Mouse (Mus musculus) ES-E14 (cell line): Measurements from ENCODE around the gene Ctdnep1. TPM values are rescaled to one million over a fixed set of nuclear protein-coding genes. Genes with fewer than 3 reads are reported as not detected.

Source experiments
- DNase-seq: peaks from one replicate; pipeline ENCODE4 v3.0.0-alpha.2; 2013; ENCODE audit warnings: low read depth, low spot score
- H3K27ac ChIP-seq: 2 replicates; pipeline ENCODE4 v1.5.1; 2012; ENCODE audit warnings: low read depth, mild to moderate bottlenecking, low read length, moderate library complexity, mixed read lengths; ENCODE audit not compliant: poor library complexity, insufficient read depth, severe bottlenecking
- H3K36me3 ChIP-seq: 2 replicates; pipeline ENCODE4 v1.6.1; 2012; ENCODE audit warnings: mild to moderate bottlenecking, low read length, moderate library complexity, mixed read lengths; ENCODE audit not compliant: control insufficient read depth, poor library complexity, insufficient read depth, severe bottlenecking
- H3K4me1 ChIP-seq, 2 experiments: fragments of 150-350 bp in 1 of 2; sonication (generic) in 1 of 2; 2 replicates each; pipeline ENCODE4 v1.6.1; 2012; ENCODE audit warnings: low read length in 2 of 2, mild to moderate bottlenecking in 1 of 2, mixed read lengths in 1 of 2; ENCODE audit not compliant: control insufficient read depth in 2 of 2, insufficient read depth in 2 of 2, poor library complexity in 1 of 2
- H3K4me3 ChIP-seq, 2 experiments: fragments of 150-350 bp in 1 of 2; sonication (generic) in 1 of 2; 2 replicates each; pipeline ENCODE4 v1.5.1; 2012; ENCODE audit warnings: low read length in 2 of 2, low read depth in 1 of 2, mild to moderate bottlenecking in 1 of 2, mixed read lengths in 1 of 2; ENCODE audit not compliant: insufficient read depth in 1 of 2, poor library complexity in 1 of 2, severe bottlenecking in 1 of 2
- H3K9ac ChIP-seq: 2 replicates; pipeline ENCODE4 v1.6.1; 2012; ENCODE audit warnings: low read depth, mild to moderate bottlenecking, low read length, mixed read lengths; ENCODE audit not compliant: poor library complexity, insufficient read depth, severe bottlenecking
- H3K9me3 ChIP-seq: fragments of 150-350 bp; sonication (generic); 2 replicates; pipeline ENCODE4 v1.6.1; 2012; ENCODE audit warnings: low read depth, mild to moderate bottlenecking, low read length; ENCODE audit not compliant: control insufficient read depth, insufficient read depth
- CHD2 ChIP-seq: IDR thresholded peaks from 2 replicates; pipeline ENCODE4 v1.6.1; 2014; ENCODE audit warnings: mild to moderate bottlenecking, low read depth, low read length, inconsistent platforms
- HCFC1 ChIP-seq: IDR thresholded peaks from 2 replicates; pipeline ENCODE4 v1.6.1; 2012; ENCODE audit warnings: low read length, inconsistent platforms, borderline replicate concordance; ENCODE audit not compliant: insufficient read depth
- MAFK ChIP-seq: IDR thresholded peaks from 2 replicates; pipeline ENCODE4 v1.6.1; 2014; ENCODE audit warnings: mild to moderate bottlenecking, low read depth, low read length, inconsistent platforms; ENCODE audit not compliant: insufficient read depth
- ZC3H11A ChIP-seq: IDR thresholded peaks from 2 replicates; pipeline ENCODE4 v1.6.1; 2012; ENCODE audit warnings: low read depth, mild to moderate bottlenecking, inconsistent platforms, low read length, borderline replicate concordance
- ZNF384 ChIP-seq: IDR thresholded peaks from 2 replicates; pipeline ENCODE4 v1.6.1; 2012; ENCODE audit warnings: low read depth, low read length, inconsistent platforms
- in situ Hi-C, 2 experiments: fragments of 600-800 bp; cut with MboI; formaldehyde crosslinking; loops; one replicate each; pipeline ENCODE4 v1.15.1; 2025; ENCODE audit warnings: low sequenced_read_pairs in 2 of 2, inconsistent platforms in 1 of 2; ENCODE audit not compliant: unreplicated experiment in 2 of 2
- total RNA-seq: library from RNA; depleted of rRNA; stranded (reverse); fragments of 300-350 nt; gene quantifications from 2 replicates; pipeline ENCODE4 v1.2.3, GENCODE M21; 2012

The Ctdnep1 gene
- total RNA-seq, 1 experiment, result 41.2 TPM

DNA sequence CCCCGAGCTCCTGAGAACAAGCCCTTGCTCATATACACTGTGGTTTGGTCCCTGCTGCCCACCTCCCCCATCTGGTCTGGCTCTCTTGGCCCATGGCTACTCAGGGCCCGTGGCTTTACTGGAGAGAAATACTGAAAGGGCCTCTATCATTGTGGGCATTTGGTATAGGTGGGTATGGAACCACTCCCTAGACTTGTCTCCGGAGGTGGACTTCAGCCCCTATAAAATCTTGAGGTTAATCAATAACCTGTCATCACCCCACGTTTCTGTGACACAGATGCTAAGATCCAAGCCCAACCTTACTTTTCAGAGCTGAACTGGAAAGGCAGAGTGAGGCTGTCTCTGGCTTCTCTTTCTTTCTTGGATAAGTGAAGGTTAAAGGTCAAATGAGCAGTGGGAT lies 12.2 kb upstream of the Ctdnep1 start:
- Histone ChIP-seq H3K27ac (no peak overlapping the region), H3K4me1 (peaks cover 0 to 8% of the 10 kb centered on the region in 2 experiments; a peak in 1 of 4 replicates), H3K4me3 (no peak overlapping the region), H3K36me3 (peaks cover 15% of the 10 kb centered on the region; the same call in 1 of the 2 replicates), H3K9me3 (no peaks in the 10 kb centered on the region), H3K9ac (no peak overlapping the region)
- TF ChIP-seq HCFC1 (no peak), MAFK (no peak)
- in situ Hi-C loops, result no loop called here
- DNase-seq, result no peak

DNA sequence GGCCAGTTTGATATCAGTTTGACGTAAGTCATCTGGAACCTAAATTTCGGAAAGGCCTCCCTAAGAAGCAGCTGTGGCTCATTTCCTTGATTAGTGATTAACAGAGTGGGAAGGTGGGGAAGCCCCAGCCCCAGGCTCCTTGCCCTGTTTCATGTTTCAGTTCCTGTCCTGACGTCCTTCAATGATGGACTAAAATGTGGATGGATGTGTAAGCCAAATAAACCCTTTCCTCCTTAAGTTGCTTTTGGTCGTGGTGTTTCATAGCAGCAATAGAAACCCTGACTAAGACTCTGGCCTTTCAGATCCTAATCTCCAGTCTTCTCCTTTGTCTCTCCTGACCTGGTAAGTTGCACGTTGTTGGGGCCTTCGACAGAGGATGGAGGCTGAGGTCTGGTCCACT lies 10.7 kb upstream of the Ctdnep1 start:
- H3K36me3 ChIP-seq, result peaks cover 23% of the 10 kb centered on the region
- in situ Hi-C loops, result no loop called here
- no peaks in the 10 kb centered on the region for H3K9me3 ChIP-seq
- H3K4me1 ChIP-seq, result peaks cover 0 to 6% of the 10 kb centered on the region in 2 experiments; a peak in 1 of 4 replicates
- DNase-seq, result no peak
- H3K27ac ChIP-seq, result no peak overlapping the region
- TF ChIP-seq MAFK (no peak), ZNF384 (no peak), CHD2 (no peak)
- no peak overlapping the region for H3K4me3 ChIP-seq
- no peak overlapping the region for H3K9ac ChIP-seq

DNA sequence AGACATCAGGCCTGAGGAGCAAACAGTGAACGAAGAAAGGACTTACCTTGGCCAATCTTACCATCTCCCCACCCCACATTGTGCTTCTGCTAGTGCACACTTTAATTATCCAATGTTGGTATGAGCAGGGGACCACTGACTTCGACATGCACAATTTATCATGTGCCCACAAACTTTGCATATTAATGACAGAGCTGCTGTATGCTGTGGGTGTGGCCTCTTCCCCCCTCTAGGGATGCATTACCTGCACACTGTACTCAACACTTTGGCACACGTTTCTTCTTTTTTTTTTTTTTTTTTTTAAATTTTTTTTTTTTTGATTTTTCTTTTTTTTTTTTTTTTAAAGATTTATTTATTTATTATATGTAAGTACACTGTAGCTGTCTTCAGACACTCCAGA lies 10.2 kb upstream of the Ctdnep1 start:
- H3K36me3 ChIP-seq, result peaks cover 26% of the 10 kb centered on the region
- H3K4me3 ChIP-seq, result no peak overlapping the region
- TF ChIP-seq HCFC1 (no peak), ZNF384 (peak; percentile 53; the same call in 1 of the 2 replicates)
- no peak overlapping the region for H3K9ac ChIP-seq
- peaks cover 0 to 6% of the 10 kb centered on the region in 2 experiments; a peak in 1 of 4 replicates for H3K4me1 ChIP-seq
- in situ Hi-C loops, result no loop called here
- no peaks in the 10 kb centered on the region for H3K9me3 ChIP-seq
- H3K27ac ChIP-seq, result no peak overlapping the region
- DNase-seq, result no peak

DNA sequence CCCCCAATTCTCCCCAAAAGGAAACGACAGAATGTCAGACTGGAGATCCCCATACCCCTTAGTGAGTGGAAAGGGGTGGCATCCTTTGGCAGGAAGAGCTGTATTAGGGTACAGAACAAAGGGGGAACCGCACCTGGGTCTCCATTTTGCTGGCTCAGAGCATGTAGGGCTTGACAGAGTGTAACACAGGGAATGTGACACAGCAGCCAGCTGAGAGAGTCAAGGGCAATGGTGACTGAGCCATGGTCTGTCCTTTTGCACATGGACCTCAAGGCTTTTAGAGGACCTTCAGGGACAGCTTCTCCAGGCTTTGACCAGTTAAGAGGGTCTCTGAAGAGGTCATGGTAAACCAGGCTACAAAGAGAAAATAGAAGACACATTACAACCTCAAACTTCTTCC lies 6.0 kb upstream of the Ctdnep1 start:
- H3K9ac ChIP-seq, result no peak overlapping the region
- H3K4me3 ChIP-seq, result no peak overlapping the region
- no peaks in the 10 kb centered on the region for H3K9me3 ChIP-seq
- no peaks in the 10 kb centered on the region for H3K4me1 ChIP-seq
- peaks cover 21% of the 10 kb centered on the region for H3K36me3 ChIP-seq
- in situ Hi-C loops, result no loop called here
- no peak overlapping the region for H3K27ac ChIP-seq
- no peak for TF ChIP-seq ZC3H11A
- DNase-seq, result no peak

DNA sequence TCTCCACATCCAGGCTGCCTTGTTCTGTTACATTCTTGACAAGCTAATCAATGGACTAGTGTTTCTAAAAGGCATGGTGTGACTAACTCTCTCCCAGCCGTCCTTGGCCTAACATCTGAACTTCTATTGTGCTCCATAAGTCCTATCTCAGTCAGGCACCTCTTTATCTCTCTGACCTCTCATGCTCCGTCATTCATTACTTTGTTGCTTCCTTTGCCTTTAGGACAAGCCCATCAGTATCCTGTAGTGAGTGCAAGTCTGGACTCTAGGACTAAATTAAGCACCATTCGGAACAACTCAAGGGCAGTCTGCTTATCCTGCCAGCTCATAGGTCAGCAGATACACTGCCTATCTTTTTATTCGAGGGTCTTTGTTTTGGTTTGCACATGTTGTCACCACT lies 4.7 kb upstream of the Ctdnep1 start:
- in situ Hi-C loops, result no loop called here
- no peak for DNase-seq
- Histone ChIP-seq H3K4me3 (no peak overlapping the region), H3K9me3 (no peaks in the 10 kb centered on the region), H3K27ac (no peak overlapping the region), H3K4me1 (no peaks in the 10 kb centered on the region), H3K36me3 (peaks cover 21% of the 10 kb centered on the region), H3K9ac (no peak overlapping the region)
- TF ChIP-seq CHD2 (no peak), ZNF384 (no peak), HCFC1 (no peak), MAFK (no peak), ZC3H11A (no peak)
